Mouse (Mus musculus): ENCODE measurements around the gene Slc7a11. TPM values are rescaled to one million over a fixed set of nuclear protein-coding genes. Genes with fewer than 3 reads are reported as not detected.
"Not testable (repeated sequence)": the region's sequence is repeated elsewhere in the genome, so short reads cannot be mapped to it uniquely, and the experiment has no call there.

The Slc7a11 gene
- polyA plus RNA-seq (2017; shearing (Covaris generic)) = under 1 TPM in 2 of 3 experiments, not detected in 1; 0.15 to 0.31 TPM

DNA sequence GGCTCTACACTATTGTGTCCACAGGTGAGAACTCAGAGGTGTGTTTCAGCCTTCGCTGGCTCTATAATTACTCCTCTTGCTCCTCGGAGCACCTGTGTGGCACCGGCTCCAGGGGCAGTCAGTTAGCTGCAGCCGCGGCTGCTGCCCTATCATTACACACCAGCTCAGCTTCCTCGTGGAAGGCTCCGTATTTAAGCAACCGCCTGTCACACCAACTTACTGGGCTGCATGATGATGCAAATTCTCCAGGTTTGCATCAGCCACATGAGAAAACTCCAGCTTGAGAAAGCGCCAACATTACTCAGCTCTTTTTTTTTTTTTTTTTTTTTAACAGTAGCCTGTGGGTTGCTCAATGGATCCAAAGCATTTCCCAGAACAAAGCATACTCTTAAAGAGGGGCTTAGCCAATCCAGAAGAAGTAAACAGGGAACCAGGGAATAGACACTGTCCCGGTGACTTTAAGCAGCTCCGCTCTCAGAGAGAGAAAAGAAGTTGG is at the start of gene Slc7a11:
TSS of gene Slc7a11 (minus strand) at position 194 of the 496 bp plus-strand sequence.
- ATAC-seq = no peak

DNA sequence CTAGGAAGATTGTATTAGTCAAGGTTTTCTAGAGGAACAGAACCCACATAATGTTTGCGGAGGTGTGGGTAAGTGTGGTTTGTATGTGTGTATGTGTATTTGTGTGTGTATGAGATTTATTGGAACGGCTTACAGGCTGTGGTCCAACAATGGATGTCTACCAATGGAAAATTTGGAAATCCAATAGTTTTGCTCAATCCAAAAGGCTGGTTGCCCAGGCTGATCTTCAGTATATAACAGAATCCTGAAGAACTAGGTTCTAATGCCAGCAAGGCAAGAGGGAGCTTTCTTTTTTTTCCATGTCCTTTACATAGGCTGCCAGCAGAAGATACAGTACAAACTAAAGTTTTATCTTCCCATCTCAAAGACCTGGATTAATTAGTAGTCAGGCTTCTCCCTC is 48.3 kb upstream of the Slc7a11 start:
- no peak for ATAC-seq

DNA sequence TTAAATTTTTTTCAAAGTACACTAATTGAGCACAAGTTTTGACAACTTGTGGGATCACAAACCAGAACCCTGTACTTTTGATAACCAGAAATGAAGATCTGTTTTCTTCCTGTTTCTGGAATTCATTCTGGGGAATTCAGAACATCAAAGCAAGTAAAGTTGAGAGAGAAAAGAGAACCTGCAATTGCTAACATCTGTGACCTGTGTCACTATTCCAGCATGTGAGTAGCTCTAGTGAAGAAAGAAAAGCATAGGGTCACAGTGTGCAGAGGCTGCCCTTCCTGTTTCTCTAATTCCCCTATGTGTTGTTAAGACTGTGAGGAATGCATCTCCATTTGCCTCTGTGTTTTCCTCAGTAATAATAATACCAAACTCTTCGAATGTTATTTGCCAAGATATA is 40.7 kb upstream of the Slc7a11 start:
- no peak for ATAC-seq

DNA sequence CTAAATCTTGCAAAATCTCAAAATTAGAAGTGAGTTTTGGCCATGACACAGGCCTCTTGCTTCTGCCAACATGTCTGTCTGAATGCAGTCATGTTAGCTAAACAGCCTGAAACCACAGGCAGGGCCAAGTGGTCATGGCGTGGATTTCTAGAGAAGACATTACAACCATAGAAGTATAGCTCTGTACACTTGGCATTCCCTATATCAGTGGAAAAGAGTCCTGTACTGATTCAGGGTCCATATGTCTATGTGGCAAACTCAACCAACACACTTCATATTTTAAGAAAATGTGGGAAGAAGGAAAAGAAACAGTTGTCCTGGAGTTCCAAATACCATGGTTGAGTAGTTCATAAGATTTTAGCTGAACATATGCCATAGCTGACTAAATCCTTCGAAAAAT is 18.8 kb upstream of the Slc7a11 start:
- ATAC-seq = no peak

DNA sequence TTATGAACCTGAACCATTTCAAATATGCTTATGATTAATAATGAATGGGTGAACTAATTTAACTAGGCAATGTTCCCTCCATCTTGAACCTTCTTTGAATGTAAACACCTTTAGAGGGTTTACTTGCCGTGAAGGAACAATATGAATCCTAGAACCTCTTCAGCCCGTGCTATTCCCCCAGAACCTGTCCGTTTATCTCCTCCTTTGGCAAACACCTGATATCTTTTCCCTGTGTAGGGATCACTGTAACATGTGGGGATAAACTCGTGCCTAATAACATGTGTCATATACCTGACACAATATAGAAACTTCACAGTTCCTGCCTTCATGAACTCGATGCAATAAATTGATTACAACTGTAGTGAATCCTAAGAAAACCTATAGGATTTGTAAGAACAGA is 13.7 kb upstream of the Slc7a11 start:
- ATAC-seq = no peak

DNA sequence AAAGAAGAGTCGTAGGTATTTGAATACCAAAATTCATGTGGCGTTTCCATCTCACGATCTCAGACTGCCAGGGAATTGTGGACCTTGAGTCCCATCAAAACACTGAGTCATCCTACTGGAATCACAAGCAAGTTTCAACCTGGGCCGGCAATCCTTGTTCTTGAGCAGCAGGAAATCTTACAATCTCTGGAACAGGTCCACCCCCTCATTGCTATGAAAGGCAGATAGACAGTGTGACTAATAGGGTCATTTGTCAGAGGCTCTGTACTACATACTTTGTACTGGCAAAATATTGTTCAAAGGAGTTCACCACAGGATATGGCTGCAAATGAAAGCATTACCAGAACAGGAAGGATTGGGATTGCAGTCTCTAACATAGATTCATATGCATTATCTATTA is 13.2 kb upstream of the Slc7a11 start:
- no peak for ATAC-seq

DNA sequence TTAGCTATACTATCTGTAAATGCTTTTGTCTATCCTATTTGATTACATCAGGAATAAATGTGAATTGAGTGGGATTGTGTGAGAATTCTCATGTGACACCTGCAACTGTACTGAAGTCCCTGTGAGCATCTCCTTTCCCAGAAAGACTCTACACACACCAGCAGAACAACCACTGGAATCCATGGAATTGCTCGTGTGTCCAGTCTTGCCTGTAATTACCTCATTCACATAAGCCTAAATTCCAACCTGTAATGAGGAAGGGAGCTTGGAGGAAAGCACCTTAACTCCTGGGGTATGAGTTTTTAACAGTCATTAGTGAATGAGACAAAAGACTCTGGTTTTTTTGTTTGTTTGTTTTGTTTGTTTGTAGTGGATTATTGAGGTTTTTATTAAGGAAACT is 12.6 kb upstream of the Slc7a11 start:
- ATAC-seq = no peak

DNA sequence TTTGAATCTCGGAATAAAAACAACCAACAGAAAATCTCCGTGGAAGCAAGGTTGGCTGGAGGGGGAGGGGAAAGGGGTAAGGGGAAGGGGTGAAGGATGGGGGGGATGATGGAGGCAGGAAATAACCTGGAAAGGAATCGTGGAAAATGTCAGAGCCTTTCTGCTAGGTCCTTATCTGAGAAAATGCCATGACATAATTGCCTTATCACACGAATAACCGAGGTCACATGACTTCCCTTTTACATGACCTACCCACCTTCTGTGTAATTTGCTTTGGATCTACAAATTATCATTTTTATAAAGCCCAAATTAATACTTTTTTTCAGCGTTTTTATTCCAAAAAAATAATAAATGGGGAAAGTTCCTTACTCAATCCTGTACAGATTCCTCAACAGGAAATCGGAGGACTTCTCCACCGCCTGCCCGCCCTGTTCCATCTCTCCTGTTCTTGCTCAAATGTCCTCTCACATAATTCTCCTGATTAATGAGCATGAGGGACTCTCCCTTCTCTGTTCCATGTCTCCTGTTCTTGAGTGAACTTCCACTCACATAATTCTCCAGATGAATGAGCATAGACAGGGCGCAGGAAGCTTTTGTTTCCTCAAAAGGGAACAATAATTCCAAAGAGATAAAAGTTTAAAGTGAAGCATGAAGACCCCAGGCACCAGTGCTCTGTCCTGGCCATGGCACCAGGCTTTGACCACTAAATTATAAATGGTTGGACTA is 1.8 kb upstream of the Slc7a11 start:
- no peak for ATAC-seq

DNA sequence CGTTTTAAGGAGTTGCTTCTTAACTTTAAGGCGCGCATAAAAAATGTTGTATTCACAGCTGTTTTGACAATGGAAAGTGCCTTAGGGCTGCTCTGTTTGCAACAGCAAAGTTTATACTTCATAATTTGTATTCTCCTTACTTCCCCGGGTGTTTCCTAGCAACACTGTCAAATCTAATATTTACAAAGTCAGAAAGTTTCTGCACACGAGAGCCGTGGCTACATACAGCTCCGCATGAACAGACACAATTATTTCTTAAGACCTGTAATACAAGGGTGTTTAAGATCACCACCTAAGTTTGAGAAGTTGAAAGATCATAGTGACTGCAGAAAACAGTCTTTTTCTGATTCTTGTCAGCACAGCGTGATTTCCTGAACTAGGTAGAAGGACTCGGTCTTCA is 528 bp upstream of the Slc7a11 start:
- ATAC-seq = no peak

DNA sequence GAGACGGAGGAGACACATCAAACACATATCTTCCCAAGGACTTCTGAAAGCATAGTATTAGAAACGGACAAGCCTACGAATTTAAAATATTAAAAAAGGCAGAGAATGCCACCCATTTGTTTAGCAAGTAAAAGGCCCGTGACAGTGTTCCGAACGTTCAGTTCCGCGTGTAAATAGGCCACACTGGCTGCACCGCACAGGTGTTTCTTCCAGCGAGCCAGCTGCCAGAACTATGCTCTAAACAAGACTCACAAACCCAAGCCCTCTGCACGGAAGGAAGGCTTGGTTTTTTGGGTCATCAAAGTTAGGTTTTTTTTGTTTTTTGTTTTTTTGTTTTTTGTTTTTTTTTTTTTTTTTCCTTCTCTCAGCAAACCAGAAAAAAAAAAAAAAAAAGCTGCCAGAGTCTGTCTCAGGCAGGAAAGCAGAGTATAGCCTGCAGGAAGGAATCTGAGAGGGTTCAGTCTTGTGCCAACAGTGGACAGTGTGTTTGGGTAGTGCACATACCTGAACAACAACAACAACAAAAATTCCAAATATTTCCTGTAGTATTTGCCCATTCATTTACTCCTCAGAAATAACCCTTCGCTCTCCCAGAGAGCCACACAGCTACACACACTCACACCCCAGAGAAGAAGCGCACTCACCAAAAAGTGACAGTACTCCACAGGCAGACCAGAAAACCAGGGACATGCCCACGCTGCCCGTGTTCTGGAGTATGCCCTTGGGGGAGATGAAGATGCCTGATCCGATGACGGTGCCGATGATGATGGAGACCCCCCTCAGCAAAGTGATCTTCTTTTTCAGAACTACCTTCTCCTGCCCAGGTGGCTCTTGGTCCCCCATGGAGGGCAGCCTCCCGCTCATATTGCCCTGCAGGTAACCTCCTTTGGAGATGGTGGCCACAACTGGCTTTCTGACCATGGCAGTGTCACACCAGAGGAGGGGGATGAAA is 797 bp downstream of the Slc7a11 start:
- ATAC-seq = no peak

DNA sequence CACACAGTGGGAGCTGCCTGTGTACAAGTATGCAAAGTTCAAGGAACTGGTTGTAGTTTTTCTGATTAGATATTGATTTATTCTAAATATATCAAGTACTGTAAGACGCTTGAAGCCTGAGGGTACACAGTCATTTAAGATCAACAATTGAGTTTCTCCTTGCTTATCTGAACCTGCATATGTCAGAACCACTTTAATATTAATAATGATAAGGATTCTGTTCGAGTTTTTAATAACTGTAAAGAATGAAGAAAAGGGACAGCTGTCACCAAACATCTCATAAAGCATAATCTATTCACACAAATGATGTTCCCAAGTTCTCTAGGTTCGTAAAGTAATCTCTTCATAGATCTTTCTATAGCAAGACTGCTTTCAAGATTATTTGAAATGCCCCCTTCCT is 2.1 kb downstream of the Slc7a11 start:
- ATAC-seq = no peak

DNA sequence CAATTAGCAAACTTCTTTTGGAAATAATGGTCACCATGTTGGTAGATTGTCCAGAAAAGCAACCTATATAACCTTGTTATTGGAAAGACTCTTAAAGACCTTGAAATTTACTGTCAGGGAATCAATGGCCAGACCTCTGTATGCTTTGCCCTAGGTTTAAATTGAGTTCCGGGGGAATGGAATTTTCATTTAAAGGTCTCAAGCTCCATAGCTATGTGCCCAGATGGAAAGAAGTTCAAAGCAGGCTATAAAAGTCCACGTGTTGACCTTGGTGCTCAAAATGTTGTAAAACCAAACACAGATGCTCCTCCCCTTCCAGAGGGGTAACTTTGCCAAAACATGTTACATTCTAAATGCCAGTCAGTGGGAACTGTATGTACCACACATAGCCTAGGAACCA is 3.0 kb downstream of the Slc7a11 start:
- no peak for ATAC-seq

DNA sequence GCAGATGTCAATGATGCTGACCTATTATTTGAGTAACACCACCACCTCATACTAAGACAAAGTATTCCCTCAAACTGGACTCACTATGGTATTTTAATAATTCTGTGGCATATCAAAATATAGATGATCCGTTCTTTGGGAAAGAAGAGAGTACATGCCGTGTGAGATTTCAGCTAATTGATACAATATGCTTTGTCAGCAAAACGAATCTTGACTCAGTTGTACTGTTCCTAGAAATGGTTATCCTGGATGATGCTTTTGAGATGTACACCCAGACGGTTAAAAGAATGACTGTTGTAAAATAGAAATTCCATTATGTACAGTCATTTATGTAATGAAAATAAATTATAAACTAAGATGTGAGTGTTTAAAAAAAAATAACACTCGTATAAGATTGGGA is 4.0 kb downstream of the Slc7a11 start:
- ATAC-seq = no peak

DNA sequence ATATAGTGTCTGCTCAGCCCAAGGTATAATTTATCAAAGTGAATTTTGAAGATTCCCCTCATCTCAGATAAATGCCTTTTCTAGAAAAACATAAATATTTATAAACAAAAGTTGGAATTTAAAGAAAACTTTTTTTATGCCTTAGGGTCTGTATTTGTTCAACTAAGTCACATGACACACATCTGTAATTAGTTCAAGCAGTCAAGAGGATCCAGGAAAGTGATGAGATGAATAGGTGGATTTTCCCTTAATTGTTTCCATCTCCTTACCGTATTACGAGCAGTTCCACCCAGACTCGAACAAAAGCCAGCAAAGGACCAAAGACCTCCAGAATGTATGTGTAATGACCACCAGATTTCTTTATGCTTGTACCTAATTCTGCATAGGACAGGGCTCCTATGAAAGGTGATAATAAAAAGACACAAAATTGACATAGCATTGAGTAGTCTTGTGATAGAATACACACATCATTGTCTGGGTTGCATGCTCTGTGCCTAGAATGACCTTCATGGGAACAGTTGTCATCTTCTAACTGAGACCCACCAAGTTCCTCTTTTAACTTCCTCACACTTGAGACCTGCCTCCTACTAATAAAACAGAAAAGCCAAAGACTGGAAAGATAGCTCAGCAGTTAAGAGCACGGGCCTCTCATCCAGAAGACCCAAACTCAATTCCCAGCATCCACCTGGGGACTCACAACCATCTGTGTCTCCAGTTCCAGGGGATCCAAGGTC is 4.7 kb downstream of the Slc7a11 start:
- no peak for ATAC-seq

DNA sequence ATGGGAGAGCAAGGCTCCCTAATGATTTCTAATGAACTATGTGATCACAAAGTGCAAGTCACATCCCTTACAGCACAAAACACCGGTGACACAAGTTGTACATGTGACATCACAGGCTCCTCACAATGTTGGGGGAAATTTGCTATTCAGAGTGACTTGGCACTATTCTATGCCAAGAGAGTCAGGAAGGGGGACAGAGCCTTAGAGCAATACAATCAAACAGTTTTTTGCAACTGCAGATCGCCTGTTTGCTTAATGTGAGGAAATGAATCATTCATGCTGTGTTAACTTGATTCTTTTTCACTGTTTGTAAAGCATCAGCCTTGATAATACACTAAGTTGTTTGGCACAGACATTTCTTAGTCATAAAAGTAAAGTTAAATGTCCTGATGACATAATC is 5.3 kb downstream of the Slc7a11 start:
- not testable (repeated sequence) for ATAC-seq

DNA sequence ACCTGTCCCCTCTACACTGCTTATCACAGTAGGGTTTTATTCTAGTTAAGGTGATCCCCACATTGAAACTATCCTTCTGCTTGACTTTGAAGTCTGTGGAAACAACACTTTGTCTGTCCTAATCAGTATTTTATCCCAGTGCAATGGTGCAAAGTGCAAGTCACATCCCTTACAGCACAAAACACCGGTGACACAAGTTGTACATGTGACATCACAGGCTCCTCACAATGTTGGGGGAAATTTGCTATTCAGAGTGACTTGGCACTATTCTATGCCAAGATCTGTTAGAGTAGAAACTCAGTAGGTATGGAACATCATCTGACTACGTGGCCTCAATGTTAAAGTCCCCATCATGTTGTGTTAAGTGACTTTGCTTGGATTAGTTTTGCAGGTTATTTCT is 7.0 kb downstream of the Slc7a11 start:
- not testable (repeated sequence) for ATAC-seq

DNA sequence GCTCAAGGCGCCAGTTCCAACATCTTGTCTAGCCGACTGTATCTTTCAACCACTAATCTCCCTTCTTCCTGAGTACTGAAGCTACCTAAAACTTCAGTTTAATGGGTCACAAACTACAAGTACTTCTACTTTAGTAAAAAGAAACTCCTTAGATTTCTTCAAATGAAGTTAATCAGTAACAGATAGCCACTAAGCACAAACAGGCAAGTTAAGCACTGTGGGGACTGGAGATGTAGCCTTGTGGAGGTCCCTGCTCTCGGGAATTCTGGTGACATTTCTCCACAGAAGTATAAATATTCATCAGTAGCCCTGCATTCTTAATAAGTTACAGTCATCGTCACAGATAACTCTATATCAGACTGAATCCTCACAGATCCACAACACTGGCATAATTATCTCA is 9.6 kb downstream of the Slc7a11 start:
- ATAC-seq = no peak

DNA sequence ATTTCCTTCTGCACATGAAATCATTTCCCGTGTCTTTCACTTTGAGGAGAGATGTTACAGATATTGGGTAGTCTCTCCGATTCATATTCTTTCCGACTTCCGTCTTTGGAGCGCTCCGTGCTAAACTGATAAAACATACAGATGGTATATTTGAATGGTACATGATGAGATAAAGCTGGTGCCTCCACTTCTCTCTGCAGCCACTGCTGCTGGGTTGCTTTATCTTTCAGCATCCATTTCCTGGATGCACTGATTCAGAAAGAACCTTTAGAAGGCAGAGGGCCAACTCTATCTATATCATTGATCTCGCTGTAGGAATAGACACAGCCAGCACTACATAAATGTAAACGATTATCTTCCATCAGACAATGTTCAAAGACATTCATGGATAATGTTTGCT is 12.6 kb downstream of the Slc7a11 start:
- no peak for ATAC-seq

DNA sequence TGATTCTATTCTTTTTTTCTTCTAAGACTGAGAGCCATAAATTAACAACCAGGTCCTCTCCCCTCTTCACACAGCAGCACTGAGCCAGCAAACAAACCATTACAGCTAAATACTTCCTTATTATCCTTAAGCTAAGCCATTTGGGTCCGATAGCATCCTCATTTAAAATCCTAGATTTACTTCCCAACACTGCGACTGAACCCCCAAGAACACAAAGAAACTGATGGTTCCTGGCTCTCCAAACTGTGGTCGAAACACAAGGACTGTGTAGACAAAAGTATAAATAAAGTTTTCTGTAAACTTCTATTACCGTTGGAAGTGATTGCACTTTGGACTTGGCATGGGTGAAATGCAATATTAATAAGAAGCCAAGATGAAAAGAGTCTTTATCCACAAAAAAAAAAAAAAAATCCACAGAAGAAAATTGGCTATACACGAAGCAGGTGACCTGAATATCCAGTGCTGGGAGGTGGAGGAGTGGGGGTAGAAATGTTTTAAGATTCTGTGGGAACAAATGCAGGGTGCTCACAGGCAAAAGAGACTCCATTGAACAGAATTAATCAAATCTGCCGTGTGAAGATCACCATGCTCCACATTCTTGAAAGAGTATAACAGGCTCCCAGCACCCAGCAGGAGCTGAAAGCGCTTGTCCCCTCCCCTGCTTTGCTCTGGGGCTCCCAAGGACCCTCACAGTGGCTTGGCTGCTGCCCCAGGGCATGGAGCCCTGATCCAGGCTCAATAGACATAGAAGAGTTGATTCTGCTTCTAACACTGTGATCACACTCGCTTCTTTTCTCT is 21.7 kb downstream of the Slc7a11 start:
- no peak for ATAC-seq

DNA sequence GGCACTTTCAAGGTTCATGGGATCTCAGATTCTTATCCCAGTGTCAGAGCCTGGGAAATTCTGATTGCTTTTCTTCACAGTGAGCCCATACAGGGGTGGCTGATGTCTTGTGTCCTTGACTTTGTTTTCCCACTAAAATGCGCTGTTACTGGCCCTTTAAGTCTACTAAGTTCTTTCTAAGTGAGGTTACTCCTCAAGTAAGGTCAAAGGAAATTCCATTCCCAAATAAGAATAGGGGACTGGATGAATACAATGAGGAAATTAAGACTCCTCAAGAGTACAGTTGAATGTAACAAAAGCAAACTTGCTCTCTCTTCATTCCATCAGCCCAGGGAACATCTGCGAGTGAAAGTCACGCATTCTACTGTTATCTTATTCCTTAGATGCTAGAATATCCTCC is 24.3 kb downstream of the Slc7a11 start:
- ATAC-seq = no peak

DNA sequence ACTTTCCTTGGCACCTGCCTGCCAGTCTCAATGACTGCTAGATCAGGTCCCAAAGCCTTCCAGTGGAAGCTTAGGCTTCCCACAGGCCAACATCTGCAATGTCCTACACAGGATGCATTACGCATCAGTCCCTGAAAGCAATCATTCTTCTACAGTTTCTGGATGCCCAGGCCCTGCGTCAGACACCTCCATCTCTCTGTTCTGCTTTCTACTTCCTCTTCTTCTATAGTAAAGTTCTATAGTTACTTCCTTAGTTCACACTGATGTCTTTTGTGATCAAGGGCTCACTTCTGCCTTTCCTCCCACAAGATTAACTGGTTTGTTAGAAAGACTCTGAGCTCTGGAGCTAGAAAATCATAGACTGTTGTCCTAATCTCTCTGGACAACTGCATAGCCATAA is 36.6 kb downstream of the Slc7a11 start:
- no peak for ATAC-seq

DNA sequence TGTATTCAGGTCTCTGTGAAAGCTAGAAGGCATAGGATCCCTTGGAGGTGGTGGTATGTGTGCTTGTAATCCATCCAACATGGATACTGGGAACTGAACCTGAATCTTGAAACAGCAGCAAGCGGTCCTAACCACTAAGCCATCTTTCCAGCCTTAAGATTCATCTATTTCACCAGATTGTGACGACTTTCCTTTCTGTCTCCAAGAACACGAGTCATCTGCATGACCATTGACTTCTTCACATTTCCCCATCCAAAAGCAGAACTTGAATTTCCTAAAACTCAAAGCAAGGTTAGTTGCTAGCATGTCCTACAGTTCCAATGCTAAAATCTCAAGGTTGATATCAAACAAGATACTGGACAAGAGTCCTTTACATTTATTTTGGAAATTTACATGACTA is 37.5 kb downstream of the Slc7a11 start:
- ATAC-seq = no peak
